Mouse (Mus musculus): Measurements from ENCODE around the gene Rdh1. TPM values are rescaled to one million over a fixed set of nuclear protein-coding genes. Genes with fewer than 3 reads are reported as not detected.
"Not testable (repeated sequence)": the region's sequence is repeated elsewhere in the genome, so short reads cannot be mapped to it uniquely, and the experiment has no call there.

The Rdh1 gene
- total RNA-seq, 1 experiment from 2014 or later: 1.3 TPM

GRCm38 (mm10) chr10:127748847-127749612 lies 10.5 kb upstream of the Rdh1 start:
- peak; percentile 66 for DNase-seq

- DNase-seq: no peak
Observed at GRCm38 (mm10) chr10:127750136-127750777, 9.3 kb upstream of the Rdh1 start.

GRCm38 (mm10) chr10:127751548-127751947 lies 8.0 kb upstream of the Rdh1 start, which contains the start of gene Gpr182:
TSS of gene Gpr182 (minus strand) at chr10:127751732.
- peak; percentile 29 for DNase-seq

GRCm38 (mm10) chr10:127754566-127755166 lies 4.9 kb upstream of the Rdh1 start:
- DNase-seq: peak; percentile 55

GRCm38 (mm10) chr10:127755246-127755645 lies 4.3 kb upstream of the Rdh1 start:
- no peak for DNase-seq

- no peak for DNase-seq
Observed at GRCm38 (mm10) chr10:127755770-127756468, 3.6 kb upstream of the Rdh1 start.

- DNase-seq: not testable (repeated sequence)
Observed at GRCm38 (mm10) chr10:127762926-127763325, 3.4 kb downstream of the Rdh1 start.

- no peak for DNase-seq
Observed at GRCm38 (mm10) chr10:127763914-127764680, 4.6 kb downstream of the Rdh1 start.

- DNase-seq: no peak
Observed at GRCm38 (mm10) chr10:127766564-127766963, 7.0 kb downstream of the Rdh1 start.

GRCm38 (mm10) chr10:127776011-127776410 lies 16.5 kb downstream of the Rdh1 start, which contains the start of gene Rdh9:
TSS of gene Rdh9 (plus strand) at chr10:127776386.
- DNase-seq: no peak

GRCm38 (mm10) chr10:127782321-127782720 lies 22.8 kb downstream of the Rdh1 start:
- DNase-seq: not testable (repeated sequence)

- DNase-seq: not testable (repeated sequence)
Observed at GRCm38 (mm10) chr10:127785411-127785810, 25.9 kb downstream of the Rdh1 start.

GRCm38 (mm10) chr10:127799295-127799694 lies 39.8 kb downstream of the Rdh1 start:
- DNase-seq: no peak

- no peak for DNase-seq
Observed at GRCm38 (mm10) chr10:127800891-127801290, 41.4 kb downstream of the Rdh1 start, which contains the start of gene Rdh16. TSS of gene Rdh16 (plus strand) at chr10:127801152.

- no peak for DNase-seq
Observed at GRCm38 (mm10) chr10:127801612-127802011, 42.1 kb downstream of the Rdh1 start.

GRCm38 (mm10) chr10:127802236-127802635 lies 42.7 kb downstream of the Rdh1 start:
- no peak for DNase-seq

- no peak for DNase-seq
Observed at GRCm38 (mm10) chr10:127804416-127804815, 44.9 kb downstream of the Rdh1 start.

GRCm38 (mm10) chr10:127815888-127816287 lies 56.4 kb downstream of the Rdh1 start:
- no peak for DNase-seq

GRCm38 (mm10) chr10:127817268-127817910 lies 57.9 kb downstream of the Rdh1 start:
- DNase-seq: not testable (repeated sequence)
